Mouse (Mus musculus) layer of hippocampus, adult 9-11 months (tissue): Measurements from ENCODE around the gene Ccdc162.
"Not testable (repeated sequence)": the region's sequence is repeated elsewhere in the genome, so short reads cannot be mapped to it uniquely, and the experiment has no call there.

Experiments
- DNase-seq: peaks from one replicate; pipeline ENCODE4 v3.0.0; 2022

Ccdc162 gene

DNA sequence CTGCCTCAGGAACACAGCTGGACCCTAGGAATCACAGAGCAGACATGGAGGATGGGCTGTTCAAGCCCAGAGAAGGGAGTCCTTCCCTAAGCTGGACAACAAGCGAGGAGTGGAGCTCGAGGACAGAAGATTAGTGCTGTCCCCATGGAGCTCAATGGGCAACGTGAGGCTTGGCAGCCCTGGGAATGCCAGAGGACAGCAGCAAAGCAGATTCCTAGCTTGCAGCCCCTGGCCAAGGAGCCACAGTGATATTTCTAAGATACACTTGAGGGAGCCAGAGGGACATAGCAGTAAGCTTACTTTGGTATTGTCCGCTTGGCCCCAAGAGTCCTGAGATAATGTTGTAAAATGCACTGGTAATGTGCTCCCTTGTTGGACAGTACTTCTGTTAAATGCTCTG lies 25.5 kb downstream of the Ccdc162 start:
- DNase-seq, result no peak

DNA sequence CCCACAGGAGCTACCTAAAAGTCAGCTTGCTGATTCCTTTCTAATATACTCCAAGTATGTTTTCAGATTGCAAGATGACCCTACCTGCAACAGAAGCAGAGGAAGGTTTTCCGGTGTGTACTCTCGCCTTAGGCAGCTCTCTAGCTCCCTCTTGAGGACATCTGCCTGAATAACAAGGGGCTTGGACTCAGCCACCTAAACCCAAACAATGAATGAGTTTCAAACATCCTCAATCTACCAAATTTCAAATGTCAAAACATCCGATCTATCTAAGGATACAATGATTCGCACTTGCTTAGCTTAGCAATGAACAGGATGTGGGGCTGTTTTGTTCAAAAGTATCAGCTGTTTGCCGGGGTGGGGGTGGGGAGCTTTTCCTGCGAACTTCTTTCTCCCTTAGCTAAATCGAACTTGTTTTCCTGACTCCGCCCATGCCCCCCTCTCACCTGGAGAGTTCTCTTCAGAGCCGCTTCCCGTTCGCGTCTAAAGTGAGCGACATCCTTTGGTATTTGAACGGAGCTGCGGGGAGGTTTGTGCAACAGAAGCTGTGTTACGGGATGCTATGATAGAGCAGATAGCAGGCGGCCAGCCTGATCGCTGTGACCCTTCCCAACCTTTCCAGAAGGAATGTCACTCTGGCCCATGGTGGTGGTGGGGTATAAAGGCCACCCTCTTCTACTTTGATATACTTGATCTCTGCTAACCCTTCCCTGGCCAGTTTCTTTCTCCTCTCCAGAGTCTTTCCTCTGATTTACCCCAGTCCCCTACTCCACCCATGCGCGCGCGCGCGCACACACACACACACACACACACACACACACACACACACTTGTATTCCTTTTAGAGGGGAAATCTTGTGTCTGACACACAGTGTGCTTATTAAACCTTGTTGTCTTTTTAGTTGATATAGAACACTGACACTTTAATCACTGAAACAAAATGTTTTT lies 26.2 kb downstream of the Ccdc162 start:
- DNase-seq, result no peak

DNA sequence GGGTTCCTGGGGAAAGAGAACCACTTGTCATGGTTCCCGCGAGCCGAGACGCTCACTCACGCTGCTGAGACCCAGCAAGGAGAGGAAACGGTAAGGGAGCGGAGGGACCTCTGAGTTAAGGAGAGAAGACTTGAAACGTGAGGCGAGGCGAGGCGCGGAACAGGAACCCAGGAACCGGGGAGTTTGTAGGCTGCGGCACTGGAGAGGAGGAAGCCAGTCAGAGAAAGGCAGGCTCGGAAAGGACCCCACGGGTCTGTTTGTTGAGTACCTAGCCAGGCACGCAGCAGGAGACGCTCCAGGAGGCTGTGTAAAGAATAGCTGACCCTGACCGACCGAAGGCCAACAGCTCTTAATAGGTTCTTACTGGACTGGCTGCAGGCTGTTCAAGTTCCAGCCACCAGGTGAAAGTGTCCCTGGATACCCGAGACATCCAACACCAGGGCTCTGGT lies 31.9 kb downstream of the Ccdc162 start:
- DNase-seq, result no peak

DNA sequence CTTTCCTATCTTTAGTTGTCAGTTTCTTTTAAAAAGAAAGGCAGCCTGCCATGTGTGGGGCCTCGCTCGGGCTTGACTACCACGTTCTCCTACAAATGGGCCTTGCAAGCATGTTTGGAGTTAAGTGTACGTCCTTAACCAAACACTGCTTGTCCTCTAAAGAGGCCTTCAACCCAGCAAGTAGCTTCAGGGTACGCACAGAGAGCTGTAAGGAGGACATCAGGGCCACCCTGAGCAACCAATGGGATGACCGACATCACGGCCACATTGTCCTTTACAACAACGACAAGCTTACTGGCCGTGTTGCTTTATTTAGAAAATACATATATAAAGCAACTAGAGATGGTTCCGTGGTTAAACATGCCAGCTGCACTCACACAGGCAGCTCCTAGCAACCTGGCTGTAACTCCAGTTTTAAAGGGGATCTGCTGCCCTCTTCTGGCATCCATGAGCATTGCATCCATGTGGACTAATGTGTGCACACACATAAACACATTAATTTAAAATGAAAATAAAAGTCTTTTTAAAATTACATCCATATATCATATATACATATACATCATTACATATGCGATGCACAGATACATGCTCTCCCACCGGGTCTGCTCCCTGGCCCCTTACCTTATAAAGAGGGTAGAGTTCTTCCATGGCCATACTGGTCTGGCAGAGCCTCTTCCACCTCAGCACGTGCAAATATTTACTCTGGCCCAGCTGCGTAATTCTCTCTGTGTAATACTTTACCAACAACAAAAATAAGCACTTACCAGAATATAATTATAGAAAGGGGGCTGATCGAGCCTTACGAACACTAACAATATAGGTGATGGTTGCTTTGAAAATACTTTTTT lies 33.7 kb downstream of the Ccdc162 start:
- DNase-seq, result peak; percentile 80

DNA sequence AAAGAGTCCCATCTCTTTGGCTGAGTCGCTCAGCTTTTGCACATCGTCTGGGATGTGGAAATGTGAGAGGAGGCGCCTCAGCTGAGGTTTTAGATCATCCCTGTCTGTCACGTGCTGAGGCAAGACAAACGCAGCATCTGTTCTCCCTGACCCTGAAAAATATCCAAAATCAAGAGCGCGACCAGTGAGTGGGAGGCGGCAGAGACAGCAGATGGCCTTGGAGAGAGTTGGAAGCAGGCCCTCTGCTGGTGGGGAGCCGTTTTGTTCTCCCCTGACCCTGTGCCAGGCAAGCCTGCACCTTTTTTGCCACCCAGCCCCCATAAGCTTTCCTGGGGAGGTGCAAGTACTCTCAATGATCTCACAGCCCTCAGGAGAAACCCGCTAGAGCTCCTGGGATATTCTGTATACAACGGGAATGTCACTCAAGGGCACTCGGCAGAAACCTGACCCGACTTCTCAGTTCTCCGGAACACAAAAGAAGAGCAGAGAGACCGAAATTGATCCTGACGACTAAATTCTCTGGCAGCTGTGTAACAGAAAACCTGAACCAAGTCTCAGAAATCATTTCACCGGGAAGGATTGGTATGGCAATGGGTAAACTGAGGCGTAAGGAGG lies 37.6 kb downstream of the Ccdc162 start:
- DNase-seq, result peak; percentile 88

- no peak for DNase-seq
Observed at GRCm38 (mm10) chr10:41677396-41677795, 39.0 kb downstream of the Ccdc162 start.

DNA sequence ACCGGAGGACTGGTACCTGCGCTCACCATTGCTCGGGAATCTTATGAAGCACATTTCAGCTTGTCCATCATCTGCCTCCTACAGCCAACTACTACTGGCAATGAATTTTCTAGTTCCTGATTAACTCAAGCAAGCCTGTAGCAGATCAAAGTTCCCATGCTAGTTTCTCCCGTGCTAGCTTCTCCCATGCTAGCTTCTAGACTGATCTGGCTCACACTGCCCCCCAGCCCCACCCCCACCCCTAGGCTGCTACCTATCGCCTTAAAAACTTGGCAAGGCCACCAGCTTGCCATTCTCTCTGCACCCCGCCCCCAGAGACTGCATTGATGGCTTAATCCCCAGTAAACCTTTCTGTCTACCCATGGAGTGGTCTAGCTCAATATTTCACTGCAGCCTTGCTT lies 39.8 kb downstream of the Ccdc162 start:
- no peak for DNase-seq

DNA sequence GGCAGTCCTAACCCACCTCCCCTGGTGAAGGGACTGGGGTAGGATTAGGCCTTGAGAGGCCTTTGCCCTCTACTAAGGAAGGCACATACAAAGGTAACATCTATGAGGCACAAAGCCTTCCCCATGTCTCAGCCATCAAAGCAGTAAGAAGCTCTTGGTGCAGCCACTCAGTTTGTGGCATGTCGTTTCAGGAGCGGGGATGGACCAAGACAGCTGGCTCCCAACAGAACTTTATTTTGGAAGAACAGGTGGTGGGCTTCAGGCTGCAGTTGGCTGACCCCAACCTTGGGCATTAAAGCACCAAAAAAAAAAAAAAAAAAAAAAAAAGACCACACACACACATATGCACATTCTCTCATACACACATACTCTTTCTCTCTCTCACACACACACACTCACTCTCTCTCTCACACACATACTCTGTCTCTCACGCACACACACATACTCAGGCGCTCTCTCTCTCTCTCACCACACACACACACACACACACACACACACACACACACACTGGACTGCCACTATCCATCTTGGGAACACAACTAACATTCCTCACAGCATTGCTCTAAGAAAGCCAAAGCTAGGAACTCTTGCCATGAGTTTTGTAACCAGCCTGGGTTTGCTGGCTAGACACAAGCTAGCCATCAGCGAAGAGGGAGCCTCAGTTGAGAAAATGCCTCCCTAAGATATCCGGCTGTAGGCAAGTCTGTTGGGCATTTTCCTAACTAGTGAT lies 40.4 kb downstream of the Ccdc162 start:
- DNase-seq, result no peak

DNA sequence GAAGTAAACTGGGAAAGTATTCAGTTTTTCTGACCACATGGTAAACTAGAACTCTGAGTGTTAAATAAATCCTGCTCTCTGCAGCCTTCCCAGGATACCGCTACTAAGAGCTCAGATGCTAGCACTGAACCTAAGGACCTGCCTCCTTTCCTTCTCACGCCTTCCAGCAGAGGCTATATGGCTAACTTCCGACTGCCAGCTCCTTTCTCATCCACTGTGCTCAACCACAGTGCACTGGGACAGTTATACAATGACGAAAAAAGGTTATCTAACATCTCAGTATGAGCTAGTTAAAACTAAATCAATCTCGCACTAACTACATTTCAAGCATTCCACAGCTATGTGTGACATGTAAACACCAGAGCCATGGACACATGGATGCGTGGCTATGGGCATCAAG lies 41.2 kb downstream of the Ccdc162 start:
- no peak for DNase-seq

GRCm38 (mm10) chr10:41674362-41674761 lies 42.1 kb downstream of the Ccdc162 start:
- DNase-seq, result no peak

GRCm38 (mm10) chr10:41670196-41670595 lies 46.2 kb downstream of the Ccdc162 start:
- no peak for DNase-seq

GRCm38 (mm10) chr10:41665498-41665897 lies 50.9 kb downstream of the Ccdc162 start:
- DNase-seq, result no peak

DNA sequence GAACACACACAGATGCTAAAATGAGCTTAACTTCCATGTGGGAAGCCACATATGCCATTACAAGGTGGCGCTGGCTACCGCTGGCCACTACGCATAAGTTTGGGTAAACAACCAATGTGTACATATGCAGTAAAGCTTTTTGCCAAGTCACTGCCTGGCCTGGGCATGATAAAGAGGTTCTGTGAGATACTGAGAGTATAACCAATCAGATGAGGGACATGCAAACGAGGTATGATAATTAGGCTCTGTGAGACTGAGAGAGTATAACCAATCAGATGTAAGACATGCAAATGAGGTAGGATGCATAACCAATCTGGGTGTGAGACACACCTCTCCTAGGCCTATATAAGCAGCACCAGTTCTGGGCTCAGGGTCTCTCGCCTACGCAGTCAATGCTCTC lies 56.8 kb downstream of the Ccdc162 start:
- DNase-seq, result not testable (repeated sequence)

GRCm38 (mm10) chr10:41655684-41656083 lies 60.8 kb downstream of the Ccdc162 start:
- not testable (repeated sequence) for DNase-seq

GRCm38 (mm10) chr10:41652988-41653387 lies 63.4 kb downstream of the Ccdc162 start:
- no peak for DNase-seq

GRCm38 (mm10) chr10:41652094-41652775 lies 64.2 kb downstream of the Ccdc162 start:
- DNase-seq, result no peak

DNA sequence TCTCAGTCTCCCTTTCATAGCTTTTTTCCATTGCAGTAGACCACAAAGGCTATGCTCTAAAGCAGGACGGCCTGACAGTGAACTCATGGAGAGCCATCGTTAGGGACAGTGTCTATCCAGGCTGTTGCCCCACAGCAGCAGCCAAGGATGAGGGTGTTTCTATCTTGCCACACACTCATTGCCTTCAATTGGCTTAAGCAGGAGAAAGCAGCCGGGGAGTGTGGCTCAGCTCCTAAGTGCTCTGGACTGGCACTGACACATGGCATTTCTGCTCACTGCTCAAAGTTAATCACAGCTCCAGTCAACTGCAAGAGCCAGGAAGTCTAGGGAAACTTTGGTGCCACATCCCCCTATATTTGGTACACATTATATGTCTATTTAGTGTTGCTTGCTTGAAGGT lies 64.9 kb downstream of the Ccdc162 start:
- no peak for DNase-seq

DNA sequence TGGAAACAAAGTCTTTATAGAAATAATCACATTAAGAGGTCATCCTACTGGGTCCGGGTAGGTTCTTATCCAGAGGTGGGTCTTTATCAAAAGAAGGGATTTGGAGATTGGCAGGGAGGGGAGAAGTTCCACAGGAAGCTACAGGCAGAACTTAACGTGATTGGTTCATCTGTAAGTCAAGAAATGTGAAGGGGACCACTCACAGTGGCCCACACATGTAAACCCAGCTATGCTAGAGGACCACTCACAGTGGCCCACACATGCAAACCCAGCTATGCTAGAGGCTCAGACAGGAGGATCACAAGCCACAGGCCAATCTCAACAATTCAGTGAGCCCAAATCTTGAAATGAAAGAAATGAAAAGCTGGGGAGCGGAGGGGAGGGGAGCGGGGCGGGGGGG lies 67.2 kb downstream of the Ccdc162 start:
- no peak for DNase-seq

DNA sequence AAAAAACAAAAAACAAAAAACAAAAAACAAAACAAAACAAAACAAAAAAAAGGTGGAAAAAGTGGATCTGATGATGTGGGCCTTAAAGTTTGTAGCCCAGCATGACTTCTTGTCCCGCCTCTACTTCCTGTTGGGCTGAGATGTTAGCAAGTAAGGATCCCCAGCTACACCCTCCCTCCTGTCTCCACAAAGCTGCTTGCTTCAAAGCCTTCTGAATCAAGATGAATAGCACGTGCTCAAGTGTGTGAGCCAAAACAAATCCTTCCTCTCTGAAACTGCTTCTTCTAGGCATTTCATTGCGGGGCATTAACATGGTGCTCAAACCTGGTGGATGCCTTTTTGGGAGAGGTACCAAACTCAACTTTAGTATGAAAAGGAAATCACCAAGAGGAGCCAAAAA lies 77.7 kb downstream of the Ccdc162 start:
- no peak for DNase-seq

DNA sequence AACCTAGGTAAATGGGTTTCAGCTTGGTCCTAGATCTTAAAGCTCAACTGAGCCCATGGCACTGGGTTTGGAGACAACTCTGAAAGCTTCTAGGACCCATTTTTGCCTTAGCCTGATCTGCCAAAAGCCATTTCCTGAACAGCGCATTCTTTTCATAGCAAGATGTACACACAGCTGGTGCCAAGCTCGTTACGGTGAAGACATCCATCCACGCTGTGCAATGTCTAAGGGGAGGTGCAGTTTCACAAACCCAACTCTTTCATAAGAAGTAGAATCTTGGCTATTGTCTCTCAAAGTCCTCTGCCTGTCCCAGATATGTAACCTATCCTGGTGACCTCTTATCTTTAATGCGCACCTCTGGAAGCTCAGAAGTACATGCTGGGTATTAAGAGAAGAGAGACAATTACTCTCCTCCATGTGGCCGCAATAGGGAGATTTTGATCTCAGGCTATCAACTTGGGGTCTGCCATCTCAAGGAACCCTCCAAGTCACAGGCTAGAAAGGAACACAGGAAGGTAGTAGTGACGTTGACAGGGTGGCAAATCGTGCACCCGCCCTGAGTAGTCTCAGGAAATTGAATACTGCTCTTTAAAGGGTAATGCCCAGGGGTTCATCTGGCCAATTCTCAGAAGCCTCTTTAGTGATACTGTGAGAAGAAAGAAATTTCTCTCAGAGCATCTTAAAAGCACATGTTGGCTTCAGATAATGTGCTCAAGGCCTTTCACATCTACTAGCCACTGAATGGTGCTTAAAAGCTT lies 81.0 kb downstream of the Ccdc162 start:
- peak; percentile 5 for DNase-seq

- no peak for DNase-seq
Observed at GRCm38 (mm10) chr10:41633801-41634200, 82.6 kb downstream of the Ccdc162 start.
